Mouse (Mus musculus) c-Kit-positive CD71-positive TER-119-positive erythroid progenitor cells, embryonic 14.5 days (primary cell): ENCODE results near the gene Zfp810.
"Not testable (repeated sequence)": the region's sequence is repeated elsewhere in the genome, so short reads cannot be mapped to it uniquely, and the experiment has no call there.

Experiments used
- DNase-seq: peaks from one replicate; pipeline ENCODE4 v3.0.0-alpha.2; 2013; ENCODE audit warnings: low spot score

Gene Zfp810

DNA sequence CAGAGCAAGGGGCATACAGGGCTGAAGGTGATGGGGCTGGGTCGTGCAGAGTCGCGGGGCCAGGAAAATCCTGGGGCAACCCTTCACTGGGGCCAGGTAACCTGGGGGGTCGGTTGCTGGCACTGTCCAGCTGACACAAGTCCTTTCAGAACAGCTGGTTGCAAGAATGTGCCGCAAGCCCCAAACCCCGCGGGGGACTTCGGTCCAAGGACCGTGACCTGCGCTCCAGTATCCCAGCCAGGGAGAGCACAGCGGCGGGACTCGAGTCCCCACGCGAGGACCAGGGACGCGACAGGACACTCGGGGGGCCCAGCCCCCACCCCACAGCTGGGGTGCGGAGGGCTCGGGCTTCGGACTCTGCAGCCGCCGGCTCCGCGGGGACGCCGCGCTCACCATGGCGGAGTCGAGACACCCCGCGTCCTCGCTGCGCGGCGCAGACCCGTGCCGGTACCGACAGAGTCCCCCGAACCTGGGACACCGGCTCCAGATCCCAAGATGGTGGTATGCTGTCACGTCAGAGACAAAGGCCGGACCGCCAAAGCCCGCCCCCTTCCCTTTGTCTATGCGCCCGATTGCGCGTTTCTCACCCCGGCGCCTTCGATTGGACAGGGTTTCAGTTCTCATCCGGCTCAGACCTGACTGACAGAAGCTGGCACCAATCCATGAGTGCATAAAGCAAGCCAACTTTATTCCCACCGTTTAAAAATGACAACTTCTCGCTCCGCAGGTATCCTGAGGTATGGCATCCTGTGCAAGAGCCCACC lies at the start of gene Zfp810:
Gene Zfp810 (minus strand): TSS at position 493 of the 764 bp plus-strand sequence.
- DNase-seq: peak; percentile 90

DNA sequence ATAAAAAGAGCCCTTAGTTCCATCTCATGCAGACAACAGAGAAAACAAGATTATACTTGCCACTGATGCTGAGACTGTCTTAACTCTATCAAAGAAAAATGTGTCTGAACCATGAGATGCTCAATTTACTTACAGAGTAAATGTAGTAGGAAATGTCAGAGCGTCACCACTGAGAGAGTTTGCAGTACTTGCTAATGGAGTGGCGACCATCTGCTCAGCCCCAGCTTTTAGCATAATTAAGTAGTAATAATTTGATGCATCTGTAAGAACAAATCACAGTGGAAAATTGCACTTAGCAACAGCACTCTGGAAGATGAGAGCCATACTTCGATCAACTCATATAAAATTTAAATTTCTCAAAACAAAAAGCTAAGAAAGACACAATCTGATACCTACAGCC lies 48.5 kb upstream of the Zfp810 start:
- no peak for DNase-seq

GRCm38 (mm10) chr9:22353901-22354300 lies 46.5 kb upstream of the Zfp810 start:
- DNase-seq: no peak

DNA sequence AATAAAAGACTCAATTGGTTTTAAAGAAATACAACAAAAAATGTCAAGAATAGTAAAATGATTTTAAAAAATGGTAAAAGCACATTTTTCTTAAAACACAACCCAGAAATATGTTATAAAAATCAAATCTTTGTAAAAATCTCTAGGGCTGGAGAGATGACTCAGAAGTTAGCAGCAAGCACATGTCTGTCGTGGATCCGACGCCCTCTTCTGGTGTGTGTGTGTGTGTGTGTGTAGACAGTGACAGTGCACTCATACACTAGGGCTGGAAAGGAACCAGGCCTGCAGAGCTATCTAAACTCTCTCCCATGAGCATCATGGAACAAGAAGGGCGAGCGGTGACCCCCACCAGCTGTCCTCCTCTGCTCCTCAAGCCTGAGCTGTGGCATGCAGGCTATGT lies 46.0 kb upstream of the Zfp810 start:
- DNase-seq: no peak

DNA sequence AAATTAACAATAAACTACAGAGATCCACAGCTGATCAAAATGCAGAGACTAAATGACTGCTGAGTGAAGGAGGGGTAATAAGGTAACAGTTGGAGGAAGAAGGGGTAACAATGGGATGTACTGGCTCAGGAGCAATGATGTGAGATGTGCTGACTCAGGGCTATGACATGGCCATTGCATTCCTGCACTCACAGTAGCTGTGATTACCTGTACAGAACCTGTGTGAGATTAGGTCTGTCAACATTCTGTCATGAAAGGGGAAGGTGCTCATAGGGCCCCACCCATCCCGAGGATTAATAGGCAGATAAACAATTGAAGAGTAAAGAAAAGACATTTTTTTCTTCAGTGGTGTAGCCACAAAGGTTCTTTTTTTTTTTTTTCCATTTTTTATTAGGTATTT lies 32.9 kb upstream of the Zfp810 start:
- no peak for DNase-seq

- DNase-seq: no peak
Measured at GRCm38 (mm10) chr9:22337217-22337616, 29.8 kb upstream of the Zfp810 start.

- peak; percentile 84 for DNase-seq
Measured at GRCm38 (mm10) chr9:22327475-22328387, 20.3 kb upstream of the Zfp810 start.

GRCm38 (mm10) chr9:22327099-22327474 lies 19.6 kb upstream of the Zfp810 start:
- no peak for DNase-seq

GRCm38 (mm10) chr9:22324579-22324978 lies 17.1 kb upstream of the Zfp810 start:
- DNase-seq: no peak

GRCm38 (mm10) chr9:22322381-22323211 lies 15.1 kb upstream of the Zfp810 start:
- DNase-seq: peak; percentile 64

DNA sequence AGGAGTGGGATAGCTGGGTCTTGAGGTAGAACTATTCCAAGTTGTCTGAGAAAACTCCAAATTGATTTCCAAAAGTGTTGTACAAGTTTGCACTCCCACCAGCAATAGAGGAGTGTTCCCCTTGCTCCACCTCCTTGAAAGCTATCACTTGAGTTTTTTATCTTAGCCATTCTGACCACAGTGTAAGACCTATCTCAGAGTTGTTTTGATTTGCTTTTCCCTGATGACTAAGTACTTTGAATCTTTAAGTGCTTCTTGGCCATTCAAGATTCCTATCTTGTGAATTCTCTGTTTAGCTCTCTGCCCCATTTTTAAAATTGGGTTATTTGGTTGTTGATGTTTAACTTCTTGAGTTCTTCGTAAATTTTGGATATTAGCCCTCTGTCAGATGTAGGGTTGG lies 11.7 kb upstream of the Zfp810 start:
- DNase-seq: no peak

DNA sequence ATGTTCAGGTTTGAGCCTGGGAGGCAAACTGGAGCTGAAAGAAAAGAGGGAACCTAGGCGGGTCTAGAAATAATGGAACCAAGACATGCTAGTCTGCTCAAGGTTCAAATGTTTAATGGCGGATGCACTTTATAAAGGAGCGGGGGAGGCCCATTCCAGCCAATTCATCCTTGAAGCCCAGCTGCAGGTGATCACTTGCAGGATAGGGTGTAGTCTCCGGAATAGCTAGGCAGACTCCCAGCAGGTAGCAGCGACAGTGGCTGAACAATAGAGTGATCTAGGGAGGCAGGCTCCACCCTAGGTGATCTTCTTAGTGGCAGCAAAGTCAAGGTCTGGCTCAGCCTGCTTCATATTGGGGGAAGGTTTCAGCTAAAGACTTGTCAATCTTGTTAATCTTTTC lies 8.6 kb upstream of the Zfp810 start:
- not testable (repeated sequence) for DNase-seq

DNA sequence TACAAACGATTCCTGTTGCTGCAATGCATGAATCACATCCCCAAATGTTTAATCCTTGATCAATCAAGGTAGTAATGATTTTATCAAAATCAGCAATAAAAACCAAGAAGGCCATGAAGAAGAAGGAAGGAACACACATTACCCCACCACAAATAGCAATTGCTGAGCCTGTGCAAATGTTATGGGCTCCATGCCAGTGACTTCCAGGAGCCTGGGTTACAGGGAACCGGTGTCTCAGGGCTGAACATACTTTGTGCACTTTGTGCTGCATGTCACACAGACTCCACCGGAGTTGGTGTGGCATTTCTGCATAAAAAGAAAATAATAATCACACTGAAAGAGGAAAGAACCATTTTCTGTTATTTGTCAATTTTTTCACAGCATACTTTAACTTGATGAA lies 6.6 kb upstream of the Zfp810 start:
- no peak for DNase-seq

GRCm38 (mm10) chr9:22313218-22313617 lies 5.8 kb upstream of the Zfp810 start:
- no peak for DNase-seq

- no peak for DNase-seq
Measured at GRCm38 (mm10) chr9:22309651-22310050, 2.2 kb upstream of the Zfp810 start.

DNA sequence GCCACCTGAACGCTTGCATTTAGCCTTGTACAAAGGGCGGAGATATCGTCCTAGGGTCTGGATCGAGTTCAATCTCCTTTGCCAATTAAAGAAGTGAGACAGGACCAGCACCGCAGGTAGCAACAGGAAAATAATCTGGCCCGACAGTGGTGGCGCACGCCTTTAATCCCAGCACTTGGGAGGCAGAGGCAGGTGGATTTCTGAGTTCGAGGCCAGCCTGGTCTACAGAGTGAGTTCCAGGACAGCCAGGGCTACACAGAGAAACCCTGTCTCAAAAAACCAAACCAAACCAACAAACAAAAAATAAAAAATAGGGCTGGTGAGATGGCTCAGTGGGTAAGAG lies 443 bp upstream of the Zfp810 start:
- not testable (repeated sequence) for DNase-seq

DNA sequence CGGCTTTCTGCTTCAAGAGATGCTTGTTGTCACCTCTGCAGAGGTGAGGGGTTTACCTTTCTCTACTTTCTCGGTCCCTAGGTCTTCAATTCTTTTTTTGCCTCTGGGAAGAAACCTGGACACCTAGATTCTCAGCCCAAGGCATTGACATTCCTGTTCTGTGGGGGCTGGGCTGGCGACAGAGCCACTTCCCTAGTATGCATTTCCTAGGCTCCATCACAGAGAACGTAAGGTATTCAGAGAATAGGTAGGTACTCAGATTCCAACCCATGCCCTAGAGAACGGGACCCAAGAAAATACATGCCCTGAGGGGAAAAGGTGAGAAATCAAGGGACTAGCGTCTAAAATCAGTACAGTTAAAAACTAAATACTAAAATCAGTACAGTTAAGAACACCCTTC lies 722 bp downstream of the Zfp810 start:
- no peak for DNase-seq

GRCm38 (mm10) chr9:22302199-22302598 lies 5.2 kb downstream of the Zfp810 start:
- DNase-seq: no peak

- no peak for DNase-seq
Measured at GRCm38 (mm10) chr9:22278733-22279132, 28.7 kb downstream of the Zfp810 start.

DNA sequence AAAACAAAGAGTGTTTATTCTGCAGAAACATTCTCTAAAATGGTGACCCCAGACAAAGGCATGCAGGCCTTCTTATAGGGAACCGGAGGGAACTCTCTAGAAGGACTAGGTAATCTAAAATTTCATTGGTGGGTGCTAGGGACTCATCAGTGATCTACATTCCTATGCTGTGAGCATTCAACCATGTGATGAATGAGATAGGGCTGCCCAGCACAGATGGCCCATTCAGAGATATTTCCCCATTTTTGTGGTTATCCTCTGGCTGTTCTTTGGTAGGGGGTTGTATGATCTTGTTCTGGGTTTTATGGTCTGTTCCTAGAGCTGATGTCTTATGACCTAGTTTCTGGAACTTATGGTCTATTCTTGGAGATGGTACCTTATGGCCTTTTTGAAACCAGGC lies 38.6 kb downstream of the Zfp810 start:
- no peak for DNase-seq

GRCm38 (mm10) chr9:22262611-22263010 lies 44.8 kb downstream of the Zfp810 start:
- no peak for DNase-seq

- DNase-seq: no peak
Measured at GRCm38 (mm10) chr9:22261594-22261993, 45.9 kb downstream of the Zfp810 start.

DNA sequence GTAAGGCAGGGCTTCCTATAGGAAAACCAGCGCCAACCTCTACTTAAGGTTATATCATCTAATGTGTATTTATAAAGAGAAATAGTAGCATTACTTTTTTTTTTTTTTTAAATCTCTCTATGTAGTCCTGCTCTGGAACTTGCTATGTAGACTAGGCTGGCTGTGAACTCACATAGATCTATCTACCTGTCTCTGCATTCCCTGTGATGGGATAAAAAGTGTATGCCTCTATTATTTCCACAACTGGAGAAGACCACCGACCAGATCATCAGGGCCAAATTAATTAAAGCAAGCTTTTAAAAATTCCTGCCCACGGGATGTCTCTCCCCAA lies 47.4 kb downstream of the Zfp810 start:
- no peak for DNase-seq
